Mouse (Mus musculus): ENCODE data around the gene 3110082I17Rik.

The 3110082I17Rik gene

DNA sequence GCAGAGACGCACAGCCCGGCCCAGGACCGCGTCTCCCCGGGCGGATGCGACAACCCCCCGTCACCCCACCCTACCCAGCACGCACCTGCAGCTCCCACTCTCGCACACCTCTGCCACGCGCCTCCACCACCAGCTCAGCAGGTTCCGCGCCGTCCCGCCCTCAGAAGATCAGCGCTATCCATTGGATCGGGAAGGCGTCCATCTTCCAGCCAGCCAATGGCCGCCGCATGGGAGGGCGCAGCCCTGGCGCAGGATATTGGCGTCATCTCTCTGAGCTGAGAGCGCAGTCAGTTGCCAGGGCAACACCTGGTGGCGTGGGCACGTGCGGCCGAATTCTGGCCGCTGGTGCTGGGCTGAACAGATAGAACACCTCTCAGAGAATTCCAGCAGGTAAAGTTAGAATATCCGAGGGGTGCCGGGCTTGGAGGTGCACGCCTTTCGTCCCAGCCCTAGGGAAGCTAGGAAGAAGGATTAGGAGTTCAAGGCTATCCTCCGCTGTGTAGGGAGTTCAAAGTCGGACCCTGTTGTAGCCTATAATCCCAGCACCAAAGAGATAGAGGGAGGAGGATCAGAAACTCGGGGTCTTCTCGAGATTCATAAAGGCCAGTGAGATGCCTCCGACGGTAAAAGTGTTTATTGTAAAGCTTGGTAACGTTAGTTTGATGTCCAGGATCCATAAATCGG is at the start of gene 3110082I17Rik:
TSS of gene 3110082I17Rik (minus strand) at position 144 of the 684 bp plus-strand sequence.
- in situ Hi-C loops (cut with MseI, MboI): no loop called here

GRCm38 (mm10) chr5:139506207-139506606 is 45.9 kb upstream of the 3110082I17Rik start:
- in situ Hi-C loops (cut with MseI, MboI): no loop called here

DNA sequence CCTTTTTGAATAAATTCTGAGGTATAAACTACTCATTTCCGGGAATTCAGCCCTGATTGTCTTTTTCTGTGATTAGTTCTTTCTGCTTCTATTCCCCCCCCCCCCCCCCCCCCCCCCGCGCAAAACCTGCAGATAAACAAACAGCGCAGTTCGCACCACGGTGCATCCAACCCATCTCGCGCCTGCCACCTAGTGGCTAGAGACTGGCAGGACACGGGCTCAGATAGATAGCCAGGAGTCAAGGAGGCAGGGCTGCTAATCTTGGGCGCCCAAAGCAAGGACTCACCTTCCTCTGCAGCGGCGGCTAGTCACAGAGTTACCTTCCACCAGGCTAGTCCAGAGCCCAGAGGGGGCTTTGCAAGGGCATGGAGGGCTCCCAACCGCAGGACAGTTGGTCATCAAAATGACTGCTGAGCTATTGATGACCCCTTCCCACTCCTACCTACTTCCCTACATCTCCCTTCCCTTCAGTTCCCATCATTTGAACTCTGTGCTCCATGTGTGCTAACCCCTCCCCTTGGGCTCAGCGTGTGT is 44.8 kb upstream of the 3110082I17Rik start:
- in situ Hi-C loops (cut with MseI, MboI): no loop called here

DNA sequence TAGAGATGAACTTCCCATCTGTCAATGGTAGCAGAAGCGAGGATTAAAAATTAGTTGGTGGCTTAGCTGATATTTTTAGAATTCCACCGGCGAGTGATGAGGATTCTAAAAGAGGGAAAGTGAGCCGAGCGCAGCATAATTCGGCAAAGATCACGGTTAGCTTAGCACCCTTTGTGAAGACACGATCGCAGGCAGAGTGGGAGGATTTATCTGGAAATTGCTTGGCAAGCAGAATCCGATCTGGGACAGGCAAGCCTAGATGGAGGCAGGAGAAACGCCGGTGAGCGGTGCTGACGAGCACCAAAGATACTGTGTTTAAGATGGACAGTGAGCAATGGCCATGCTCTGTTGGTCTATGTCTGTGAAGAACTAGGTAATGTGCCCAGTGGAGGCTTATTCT is 42.0 kb upstream of the 3110082I17Rik start:
- in situ Hi-C loops (cut with MseI, MboI): no loop called here

- in situ Hi-C loops (cut with MseI, MboI): no loop called here
Measured at GRCm38 (mm10) chr5:139498791-139499190, 38.5 kb upstream of the 3110082I17Rik start.

DNA sequence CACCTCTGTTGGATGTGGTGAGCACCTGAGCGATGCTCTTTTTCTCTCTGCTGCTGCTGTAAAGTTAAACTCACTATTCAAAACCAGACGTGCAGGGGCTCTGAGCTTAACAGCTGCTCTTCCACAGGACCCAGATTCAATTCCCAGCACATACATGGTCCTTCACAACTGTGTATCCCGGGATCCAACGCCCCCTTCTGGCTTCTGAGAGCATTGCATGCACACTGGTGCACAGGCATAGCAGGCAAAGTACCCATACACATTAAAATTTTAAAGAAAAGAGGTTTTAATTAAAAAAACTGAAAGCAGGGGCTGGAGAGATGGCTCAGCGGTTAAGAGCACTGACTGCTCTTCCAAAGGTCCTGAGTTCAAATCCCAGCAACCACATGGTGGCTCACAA is 36.6 kb upstream of the 3110082I17Rik start:
- in situ Hi-C loops (cut with MseI, MboI): no loop called here

DNA sequence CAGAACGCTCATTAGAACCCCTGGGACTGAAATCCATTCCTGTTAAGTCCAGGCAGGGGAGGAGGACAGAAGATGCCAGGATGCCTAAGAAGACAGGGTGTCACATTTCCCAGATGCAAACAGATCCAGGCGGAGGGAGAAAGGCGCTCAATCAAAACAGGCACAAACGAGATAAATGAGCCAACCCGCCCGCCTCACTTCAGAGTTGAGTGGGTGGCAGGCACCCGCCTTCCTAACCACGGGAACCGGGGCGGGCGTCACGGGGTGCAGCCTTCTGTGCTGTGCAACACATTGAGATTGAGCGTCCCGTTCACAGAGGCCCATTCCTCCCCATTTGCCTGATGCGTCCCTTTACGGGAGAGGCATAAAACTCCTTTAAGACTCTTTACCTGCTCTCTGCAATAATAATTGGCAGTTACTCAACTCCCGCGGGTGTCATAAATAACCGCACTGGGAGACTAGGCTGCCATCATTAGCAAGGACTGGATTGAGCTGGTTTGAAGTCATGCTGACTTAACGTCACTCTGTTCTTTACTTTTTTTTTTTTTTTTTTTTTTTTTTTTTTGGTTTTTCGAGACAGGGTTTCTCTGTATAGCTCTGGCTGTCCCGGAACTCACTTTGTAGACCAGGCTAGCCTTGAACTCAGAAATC is 34.8 kb upstream of the 3110082I17Rik start:
- in situ Hi-C loops (cut with MseI, MboI): no loop called here

GRCm38 (mm10) chr5:139493690-139494089 is 33.4 kb upstream of the 3110082I17Rik start:
- in situ Hi-C loops (cut with MseI, MboI): no loop called here

DNA sequence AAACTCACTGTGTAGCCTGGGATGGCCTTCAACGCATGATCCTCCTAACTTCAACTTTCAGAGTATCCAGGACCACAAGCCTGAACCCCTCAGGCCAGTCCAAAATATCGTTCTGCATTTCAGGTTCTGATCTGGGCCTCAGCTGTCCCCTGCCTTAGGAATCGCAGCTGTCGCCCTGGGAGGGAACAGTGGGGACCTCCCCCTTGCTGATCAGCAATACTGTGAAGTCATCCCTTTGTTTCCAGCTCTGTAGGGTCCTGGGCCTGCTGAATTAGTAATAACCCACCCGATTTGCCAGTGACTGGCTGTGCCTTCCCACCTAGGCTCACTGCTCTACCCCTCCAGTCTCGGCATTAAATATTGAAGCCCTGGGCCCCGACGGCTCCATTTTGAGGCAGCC is 31.0 kb upstream of the 3110082I17Rik start:
- in situ Hi-C loops (cut with MseI, MboI): no loop called here

DNA sequence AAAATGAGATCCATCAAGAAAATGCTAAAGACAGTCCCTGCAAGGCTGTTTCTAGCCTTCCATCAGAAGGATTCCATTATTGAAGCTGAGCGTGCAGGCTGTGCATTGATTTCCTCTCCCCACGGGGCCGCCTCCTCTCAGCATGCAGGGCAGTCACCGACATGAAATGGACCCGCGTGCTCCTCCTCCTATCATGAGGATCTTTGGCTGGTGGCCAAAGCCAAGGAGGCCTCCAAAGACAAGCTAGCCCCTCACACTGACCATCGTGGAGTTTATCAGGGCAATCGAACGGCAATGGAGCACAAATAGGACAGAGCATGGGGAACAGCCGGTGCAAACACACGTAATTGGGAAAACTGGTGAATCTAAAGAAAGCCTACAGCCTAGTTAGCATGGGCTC is 29.8 kb upstream of the 3110082I17Rik start:
- in situ Hi-C loops (cut with MseI, MboI): no loop called here

- in situ Hi-C loops (cut with MseI, MboI): no loop called here
Measured at GRCm38 (mm10) chr5:139484185-139484814, 24.0 kb upstream of the 3110082I17Rik start, which contains the start of gene Zfand2a. Zfand2a (minus strand) TSS chr5:139484549.

- in situ Hi-C loops (cut with MseI, MboI): no loop called here
Measured at GRCm38 (mm10) chr5:139483171-139483848, 23.0 kb upstream of the 3110082I17Rik start.

DNA sequence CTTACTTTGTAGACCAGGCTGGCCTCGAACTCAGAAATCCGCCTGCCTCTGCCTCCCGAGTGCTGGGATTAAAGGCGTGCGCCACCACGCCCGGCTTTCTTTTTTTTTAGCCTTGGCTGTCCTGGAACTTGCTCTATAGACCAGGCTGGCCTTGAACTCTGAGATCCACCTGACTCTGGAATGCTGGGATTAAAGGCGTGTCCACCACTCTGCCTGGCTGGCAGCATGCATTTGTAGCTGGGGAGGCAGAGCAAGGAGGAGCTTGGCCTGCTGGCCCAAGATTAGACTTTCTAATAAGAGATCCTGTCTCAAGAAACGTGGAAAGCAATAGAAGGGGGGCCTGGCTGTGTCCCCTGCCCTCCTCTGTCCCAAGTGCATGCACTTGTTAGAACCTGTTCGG is 20.1 kb upstream of the 3110082I17Rik start:
- in situ Hi-C loops (cut with MseI, MboI): no loop called here

DNA sequence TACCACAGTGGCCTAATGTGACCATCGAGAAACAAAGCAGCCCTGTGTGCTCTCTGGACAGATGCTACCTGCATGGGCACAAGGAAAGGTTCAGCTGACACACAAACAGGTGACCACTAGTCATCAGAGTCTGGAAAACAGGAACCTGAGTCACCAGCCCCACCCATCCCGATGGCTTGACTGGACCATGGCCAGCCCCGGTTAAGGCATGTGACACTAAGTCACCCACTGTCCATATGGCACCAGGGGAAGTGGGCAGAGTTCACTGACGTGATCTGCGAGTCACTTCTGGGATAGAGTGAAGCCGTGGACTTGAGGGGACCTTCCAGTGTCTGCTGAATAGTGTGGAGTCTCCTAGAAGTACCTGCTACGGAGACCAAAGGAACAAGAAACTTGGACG is 18.8 kb upstream of the 3110082I17Rik start:
- in situ Hi-C loops (cut with MseI, MboI): no loop called here

GRCm38 (mm10) chr5:139474741-139475140 is 14.4 kb upstream of the 3110082I17Rik start:
- in situ Hi-C loops (cut with MseI, MboI): no loop called here

GRCm38 (mm10) chr5:139467998-139468397 is 7.7 kb upstream of the 3110082I17Rik start:
- in situ Hi-C loops (cut with MseI, MboI): no loop called here

DNA sequence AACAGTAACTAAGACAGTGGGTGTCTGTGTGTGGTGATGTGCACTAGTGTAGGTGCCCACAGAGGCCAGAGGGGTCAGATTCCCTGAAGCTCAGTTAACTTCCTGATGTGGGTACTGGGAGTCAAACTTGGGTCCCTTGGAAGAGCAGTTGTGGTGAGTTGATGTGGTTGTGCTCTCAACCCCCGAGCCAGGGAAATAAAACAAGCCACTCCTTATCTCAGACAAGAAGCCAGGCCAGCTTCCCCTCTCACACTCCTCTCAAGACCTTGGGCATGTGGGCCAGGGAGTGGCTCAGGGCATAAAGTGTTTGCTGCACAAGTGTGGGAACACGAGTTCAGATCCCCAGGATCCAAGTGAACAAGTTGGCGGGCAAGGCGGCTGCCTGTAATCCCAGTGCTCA is 6.5 kb upstream of the 3110082I17Rik start:
- in situ Hi-C loops (cut with MseI, MboI): no loop called here

GRCm38 (mm10) chr5:139466373-139466772 is 6.0 kb upstream of the 3110082I17Rik start:
- in situ Hi-C loops (cut with MseI, MboI): no loop called here

GRCm38 (mm10) chr5:139464874-139465273 is 4.5 kb upstream of the 3110082I17Rik start:
- in situ Hi-C loops (cut with MseI, MboI): no loop called here

- in situ Hi-C loops (cut with MseI, MboI): no loop called here
Measured at GRCm38 (mm10) chr5:139459938-139460337, 389 bp downstream of the 3110082I17Rik start.

DNA sequence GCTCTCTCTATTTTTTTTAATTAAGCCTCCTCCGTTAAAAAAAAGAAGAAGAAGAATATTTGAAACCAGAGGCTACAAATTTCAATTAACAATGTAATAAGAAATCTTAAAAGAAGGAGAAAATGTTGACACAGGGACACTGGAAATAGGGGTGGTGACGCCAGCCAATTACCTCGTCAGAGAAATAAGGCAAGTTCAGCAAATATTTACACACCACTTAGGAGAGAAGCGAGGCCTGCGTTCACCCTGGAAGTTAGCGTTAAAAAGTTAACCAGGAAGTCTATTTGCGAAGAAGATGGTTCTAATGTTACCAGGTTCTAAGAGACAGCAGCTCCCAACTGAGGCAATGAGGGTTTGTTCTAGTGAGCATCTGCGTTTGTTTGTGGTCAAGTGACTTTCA is 3.1 kb downstream of the 3110082I17Rik start:
- in situ Hi-C loops (cut with MseI, MboI): no loop called here

DNA sequence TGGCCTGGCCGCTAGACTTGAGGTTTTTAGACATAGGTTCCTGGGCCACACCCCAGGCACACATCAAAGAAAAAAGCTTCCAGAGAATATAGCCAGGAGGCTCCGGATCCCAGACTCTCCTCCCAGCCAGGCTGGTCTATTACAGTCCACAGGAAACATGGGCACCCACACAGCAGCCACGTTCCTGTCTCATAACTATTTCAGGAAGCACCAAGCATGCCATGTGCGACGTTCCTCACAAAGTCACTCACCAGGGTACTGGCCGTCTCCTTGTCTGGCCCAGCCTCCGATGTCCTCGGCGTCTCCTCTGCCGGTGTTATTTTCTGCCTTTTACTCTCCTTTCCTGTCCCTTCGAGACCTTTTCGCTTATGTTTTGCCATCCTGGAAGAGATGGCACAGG is 5.2 kb downstream of the 3110082I17Rik start:
- in situ Hi-C loops (cut with MseI, MboI): no loop called here

Measured in mouse trophoblast stem cell (cell line).